Mouse (Mus musculus) heart, embryonic 14.5 days (tissue): ENCODE data around the gene Sept11. TPM values are rescaled to one million over a fixed set of nuclear protein-coding genes. Genes with fewer than 3 reads are reported as not detected.

Source experiments
- ATAC-seq: fragments of 200-750 bp; cut with Nextera tagmentation; 2 replicates; pipeline ENCODE4 v1.8.0; 2017; ENCODE audit warnings: low read depth, moderate TSS enrichment; ENCODE audit not compliant: insufficient number of reproducible peaks, insufficient read depth, low FRiP score
- H3K27ac ChIP-seq, 2 experiments: fragments of 200-500 bp in 1 of 2; fragments of 300-500 bp in 1 of 2; sonication (generic) in 1 of 2; replicated peaks in 1 of 2; 2 replicates each; pipeline ENCODE4 v1.5.1; 2012 to 2014; ENCODE audit warnings: low read depth in 2 of 2, low read length in 2 of 2, control low read depth in 1 of 2, mild to moderate bottlenecking in 1 of 2, mixed read lengths in 1 of 2; ENCODE audit not compliant: control insufficient read depth in 1 of 2, insufficient read depth in 1 of 2
- H3K27me3 ChIP-seq: fragments of 300-500 bp; sonication (generic); 2 replicates; pipeline ENCODE4 v1.6.1; 2014; ENCODE audit warnings: mild to moderate bottlenecking, low read length, control low read depth; ENCODE audit not compliant: control insufficient read depth, insufficient read depth
- H3K36me3 ChIP-seq: fragments of 300-500 bp; sonication (generic); 2 replicates; pipeline ENCODE4 v1.6.1; 2014; ENCODE audit warnings: mild to moderate bottlenecking, control low read depth, low read length, mixed read lengths; ENCODE audit not compliant: control insufficient read depth, insufficient read depth
- H3K4me1 ChIP-seq, 2 experiments: fragments of 200-500 bp in 1 of 2; fragments of 300-500 bp in 1 of 2; sonication (generic) in 1 of 2; 2 replicates each; pipeline ENCODE4 v1.6.1; 2012 to 2014; ENCODE audit warnings: low read length in 2 of 2, control low read depth in 1 of 2, mixed read lengths in 1 of 2; ENCODE audit not compliant: control insufficient read depth in 2 of 2, insufficient read depth in 2 of 2
- H3K4me2 ChIP-seq: fragments of 300-500 bp; sonication (generic); 2 replicates; pipeline ENCODE4 v1.6.1; 2014; ENCODE audit warnings: mild to moderate bottlenecking, low read length
- H3K4me3 ChIP-seq, 2 experiments: fragments of 200-500 bp in 1 of 2; fragments of 300-500 bp in 1 of 2; sonication (generic) in 1 of 2; 2 replicates each; pipeline ENCODE4 v1.5.1; 2012 to 2014; ENCODE audit warnings: low read length in 2 of 2, mild to moderate bottlenecking in 2 of 2, control low read depth in 1 of 2, low read depth in 1 of 2, moderate library complexity in 1 of 2; ENCODE audit not compliant: control insufficient read depth in 1 of 2, insufficient read depth in 1 of 2
- H3K9ac ChIP-seq: fragments of 300-500 bp; sonication (generic); 2 replicates; pipeline ENCODE4 v1.6.1; 2014; ENCODE audit warnings: mild to moderate bottlenecking, low read length
- H3K9me3 ChIP-seq: fragments of 300-500 bp; sonication (generic); 2 replicates; pipeline ENCODE4 v1.6.1; 2016; ENCODE audit warnings: low read length, control low read depth; ENCODE audit not compliant: control insufficient read depth
- WGBS: fragments of 180-500 bp; shearing (Covaris S2); extraction: QIAGEN DNeasy Blood & Tissue Kit; methylation state at CpG from one replicate; pipeline ENCODE4 v1.1.7; 2014; 5-methylcytosine and 5-hydroxymethylcytosine counted together
- polyA plus RNA-seq: library from polyadenylated mRNA; unstranded; fragments of >200 nt; fragmentation: Nextera tagmentation; extraction: Ambion mirVana; gene quantifications from 2 replicates; pipeline ENCODE4 v1.2.1, GENCODE M21; 2014

The Sept11 gene
- polyA plus RNA-seq, 1 experiment from 2014 or later: 83.8 TPM

DNA sequence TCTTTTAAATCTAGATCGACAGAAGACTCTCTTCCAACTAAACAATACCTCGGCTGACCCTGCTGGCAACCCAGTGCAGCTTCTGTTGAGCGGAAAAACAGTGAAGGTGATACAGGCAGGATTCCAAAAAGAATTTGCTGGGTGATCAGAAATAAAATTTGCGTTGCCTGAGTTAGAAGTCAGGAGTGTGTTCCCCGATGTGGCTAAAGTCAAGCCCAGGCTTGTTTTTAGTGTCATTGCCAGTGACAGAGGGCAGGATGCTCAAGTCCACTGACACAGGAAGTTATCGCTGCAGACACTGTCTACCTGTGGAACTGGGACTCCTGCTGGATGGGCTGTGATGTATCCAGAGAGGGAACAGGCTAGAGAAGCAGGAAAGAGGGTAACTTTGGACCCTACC is 5.0 kb downstream of the Sept11 start:
- no peak for ATAC-seq

DNA sequence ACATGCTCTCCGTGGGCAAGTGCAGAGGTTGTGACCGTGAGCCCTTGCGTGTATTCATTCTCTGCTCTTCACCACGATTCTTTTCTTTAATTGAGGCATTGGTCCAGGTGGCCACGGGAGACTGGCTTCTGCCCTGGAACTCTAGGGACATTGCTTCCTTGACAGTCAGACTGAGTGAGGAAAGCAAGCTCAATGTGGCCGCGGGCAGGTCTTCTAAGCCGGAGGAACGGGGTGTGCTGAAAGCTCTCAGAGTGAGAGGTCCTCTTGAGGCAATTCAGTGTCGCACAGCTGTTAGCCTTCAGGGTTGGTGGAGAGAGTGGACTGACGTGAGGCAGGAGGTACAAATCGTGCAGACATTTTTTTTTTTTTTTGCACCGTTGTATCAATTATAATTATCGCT is 5.6 kb downstream of the Sept11 start:
- Histone ChIP-seq H3K9ac (no peak overlapping the region), H3K9me3 (no peaks in the 10 kb centered on the region), H3K27me3 (no peaks in the 10 kb centered on the region), H3K27ac (peak overlapping the region; percentile 6 to 10; a peak in 2 of 4 replicates), H3K4me1 (peaks cover 19 to 65% of the 10 kb centered on the region in 2 experiments), H3K4me3 (no peak overlapping the region), H3K4me2 (peak overlapping the region; percentile 22; the same call in 1 of the 2 replicates), H3K36me3 (no peaks in the 10 kb centered on the region)
- no peak for ATAC-seq
- 34% methylated on average over 14 of the region's 14 CpGs for WGBS

More for the DNA sequence above, 5.0 kb downstream of the Sept11 start:
- H3K9ac ChIP-seq: no peak overlapping the region
- WGBS: 69% methylated on average over 6 of the region's 6 CpGs
- peaks cover 19 to 65% of the 10 kb centered on the region in 2 experiments for H3K4me1 ChIP-seq
- H3K27me3 ChIP-seq: no peaks in the 10 kb centered on the region
- peak overlapping the region; percentile 22; the same call in 1 of the 2 replicates for H3K4me2 ChIP-seq
- H3K9me3 ChIP-seq: no peaks in the 10 kb centered on the region
- H3K36me3 ChIP-seq: no peaks in the 10 kb centered on the region
- no peak overlapping the region for H3K27ac ChIP-seq
- H3K4me3 ChIP-seq: no peak overlapping the region

DNA sequence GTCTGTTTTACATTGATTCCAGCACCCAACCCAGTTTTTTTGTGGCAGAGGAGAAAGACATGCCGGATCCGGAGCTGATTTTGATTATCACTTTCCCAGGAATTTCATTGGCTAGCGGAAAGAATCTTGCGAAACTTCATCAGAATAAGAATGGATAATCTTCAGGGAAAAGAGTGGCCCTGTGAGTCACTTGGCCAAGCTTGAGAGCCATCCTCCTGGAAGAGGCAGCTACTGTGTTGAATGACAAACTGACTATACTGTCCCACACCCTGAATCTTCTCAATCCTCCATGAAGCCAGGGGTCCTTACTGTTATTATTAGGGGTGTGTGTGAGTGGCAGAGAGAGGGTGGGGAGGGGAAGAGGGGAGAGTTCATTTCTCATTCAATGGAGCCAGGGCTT is 7.7 kb downstream of the Sept11 start:
- no peak overlapping the region; the same call in 1 of the 2 replicates for H3K4me2 ChIP-seq
- no peak overlapping the region for H3K4me3 ChIP-seq
- H3K9me3 ChIP-seq: no peaks in the 10 kb centered on the region
- H3K36me3 ChIP-seq: no peaks in the 10 kb centered on the region
- WGBS: 81% methylated on average over 4 of the region's 4 CpGs
- H3K4me1 ChIP-seq: peaks cover 15 to 52% of the 10 kb centered on the region in 2 experiments
- H3K27me3 ChIP-seq: no peaks in the 10 kb centered on the region
- ATAC-seq: no peak
- peak overlapping the region in 1 of 2 experiments; percentile 41; a peak in 1 of 4 replicates for H3K27ac ChIP-seq
- no peak overlapping the region for H3K9ac ChIP-seq

DNA sequence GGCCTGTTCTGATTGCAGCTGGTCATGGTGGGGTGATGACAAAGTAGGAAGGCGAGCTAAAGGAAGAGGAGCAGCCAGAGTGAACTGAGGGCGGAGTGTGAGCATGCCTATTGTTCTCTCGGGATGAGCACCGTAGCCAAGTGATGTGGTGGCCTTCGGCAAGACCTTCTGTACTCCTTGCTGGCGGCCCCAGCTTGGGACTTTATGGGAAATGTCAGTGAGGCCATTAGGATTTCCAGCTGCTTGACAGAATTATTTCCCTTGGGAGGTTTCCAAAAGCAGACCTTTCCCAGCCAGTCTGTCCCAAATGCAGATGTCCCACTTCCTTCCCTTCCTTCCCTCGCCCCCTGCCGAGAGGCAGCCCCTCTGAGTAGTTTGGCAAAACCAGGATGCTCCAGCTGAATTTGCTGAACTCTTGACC is 8.1 kb downstream of the Sept11 start:
- no peak overlapping the region for H3K4me3 ChIP-seq
- peak overlapping the region in 1 of 2 experiments; percentile 41; a peak in 1 of 4 replicates for H3K27ac ChIP-seq
- no peaks in the 10 kb centered on the region for H3K9me3 ChIP-seq
- peaks cover 15 to 48% of the 10 kb centered on the region in 2 experiments for H3K4me1 ChIP-seq
- no peaks in the 10 kb centered on the region for H3K36me3 ChIP-seq
- 67% methylated on average over 8 of the region's 8 CpGs for whole genome bisulfite sequencing
- no peaks in the 10 kb centered on the region for H3K27me3 ChIP-seq
- no peak overlapping the region; the same call in 1 of the 2 replicates for H3K4me2 ChIP-seq
- peak; percentile 63; the same call in 1 of the 2 replicates for ATAC-seq
- H3K9ac ChIP-seq: no peak overlapping the region

DNA sequence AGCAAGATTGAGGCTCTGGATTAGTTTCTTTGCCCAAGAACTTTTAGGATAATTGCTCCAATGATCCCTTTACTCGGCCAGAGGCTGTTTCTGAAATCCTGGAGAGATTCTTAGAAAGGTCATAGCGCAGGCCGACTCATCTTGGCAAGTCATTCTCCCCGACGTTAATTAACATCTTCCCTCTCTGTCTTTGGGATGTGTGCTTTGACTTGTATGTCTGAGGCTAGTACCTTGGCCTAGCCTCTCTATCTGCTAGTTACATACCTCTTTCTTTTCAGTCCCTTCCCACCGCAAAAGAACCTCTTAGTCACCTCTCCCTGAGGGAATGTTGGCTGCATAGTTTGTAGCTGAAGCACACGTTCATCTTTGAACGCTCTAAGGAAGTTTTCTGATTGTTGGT is 10.4 kb downstream of the Sept11 start:
- ATAC-seq: no peak
- 73% methylated on average over 8 of the region's 8 CpGs for WGBS
- H3K4me2 ChIP-seq: no peak overlapping the region
- no peaks in the 10 kb centered on the region for H3K9me3 ChIP-seq
- no peaks in the 10 kb centered on the region for H3K27me3 ChIP-seq
- peaks cover 6 to 28% of the 10 kb centered on the region in 2 experiments for H3K4me1 ChIP-seq
- H3K9ac ChIP-seq: no peak overlapping the region
- no peaks in the 10 kb centered on the region for H3K36me3 ChIP-seq
- no peak overlapping the region for H3K4me3 ChIP-seq
- H3K27ac ChIP-seq: no peak overlapping the region

DNA sequence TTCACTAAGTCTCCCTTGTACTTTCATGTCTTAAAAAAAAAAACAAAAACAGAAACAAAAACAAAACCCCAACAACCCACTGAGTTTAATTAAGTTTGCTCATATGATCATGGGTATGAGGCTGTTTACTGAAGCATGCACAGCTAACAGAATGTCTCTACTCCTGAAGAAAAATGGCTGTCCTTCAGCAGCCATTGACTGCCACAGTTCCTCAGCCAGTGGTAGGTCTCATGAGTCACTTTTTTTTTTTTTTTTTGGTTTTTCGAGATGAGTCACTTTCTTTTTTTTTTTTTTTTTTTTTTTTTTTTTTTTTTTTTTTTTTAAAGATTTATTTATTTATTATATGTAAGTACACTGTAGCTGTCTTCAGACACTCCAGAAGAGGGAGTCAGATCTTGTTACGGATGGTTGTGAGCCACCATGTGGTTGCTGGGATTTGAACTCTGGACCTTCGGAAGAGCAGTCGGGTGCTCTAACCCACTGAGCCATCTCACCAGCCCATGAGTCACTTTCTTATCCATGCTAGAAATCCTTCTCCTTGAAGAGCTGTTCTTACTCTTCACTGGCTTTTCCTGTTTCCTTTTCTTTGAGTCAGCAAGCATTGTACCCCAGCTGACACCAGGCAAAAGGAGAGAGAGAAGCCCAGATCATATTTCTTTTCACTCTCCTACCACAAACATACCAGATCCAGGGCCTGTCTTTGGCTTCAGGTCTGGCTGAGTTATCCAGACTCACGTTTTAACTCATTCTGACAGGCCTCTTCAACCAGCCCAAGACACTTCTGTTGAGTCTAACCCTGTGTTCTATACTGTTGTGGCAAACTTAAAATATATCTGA is 12.0 kb downstream of the Sept11 start:
- Histone ChIP-seq H3K27me3 (no peaks in the 10 kb centered on the region), H3K9ac (no peak overlapping the region), H3K9me3 (no peaks in the 10 kb centered on the region), H3K36me3 (no peaks in the 10 kb centered on the region), H3K27ac (no peak overlapping the region), H3K4me3 (no peak overlapping the region), H3K4me2 (no peak overlapping the region), H3K4me1 (peaks cover 3 to 17% of the 10 kb centered on the region in 2 experiments; a peak in 3 of 4 replicates)
- ATAC-seq: no peak
- WGBS: 69% methylated on average over 4 of the region's 5 CpGs

DNA sequence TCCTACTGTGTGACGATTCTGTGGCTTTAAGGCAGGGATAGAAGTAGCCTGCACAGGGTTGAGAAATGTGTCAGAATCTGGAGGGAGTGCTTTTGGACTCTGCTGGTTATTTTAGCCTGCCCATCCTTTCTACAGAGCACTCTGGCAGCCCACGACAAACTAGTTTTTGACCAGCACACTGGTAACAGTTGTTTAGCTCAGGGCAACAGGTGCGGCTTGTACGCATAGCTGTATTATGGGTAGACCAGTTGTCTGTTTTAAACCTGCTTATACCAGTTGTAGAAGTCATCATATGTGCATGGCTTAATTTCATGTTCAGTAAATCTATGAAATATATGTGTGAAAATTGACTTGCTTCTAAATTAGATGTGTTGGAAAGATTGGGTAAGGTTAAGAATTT is 12.8 kb downstream of the Sept11 start:
- Histone ChIP-seq H3K9me3 (no peaks in the 10 kb centered on the region), H3K27me3 (no peaks in the 10 kb centered on the region)
- ATAC-seq: no peak

More for the DNA sequence above, 12.8 kb downstream of the Sept11 start:
- peaks cover 0 to 8% of the 10 kb centered on the region in 2 experiments; a peak in 2 of 4 replicates for H3K4me1 ChIP-seq
- no peak overlapping the region for H3K27ac ChIP-seq
- 93% methylated on average over 4 of the region's 4 CpGs for WGBS
- H3K36me3 ChIP-seq: no peaks in the 10 kb centered on the region
- no peak overlapping the region for H3K4me3 ChIP-seq
- H3K9ac ChIP-seq: no peak overlapping the region
- no peak overlapping the region for H3K4me2 ChIP-seq
